Mouse (Mus musculus): ENCODE measurements at regions not wholly inside any gene's neighbourhood (a gene's known extent, or its start where the extent isn't known, plus 50 kb on each side); places are given as distances from the start of the nearest gene placed in this dataset.

- TF ChIP-seq CTCF (IDR thresholded peaks at IDR 0.05; ENCODE audit: low read depth), result no peak
- no peak for TF ChIP-seq EP300 (IDR thresholded peaks at IDR 0.05; ENCODE audit: low read depth)
These were observed 303.6 kb downstream of the Col12a1 start for GRCm38 (mm10) chr9:79414989-79415388.
